Mouse (Mus musculus) embryonic facial prominence, embryonic 13.5 days (tissue): ENCODE results near the gene Pcp2. TPM values are rescaled to one million over a fixed set of nuclear protein-coding genes. Genes with fewer than 3 reads are reported as not detected.

ENCODE experiments used
- ATAC-seq: fragments of 200-750 bp; cut with Nextera tagmentation; 2 replicates; pipeline ENCODE4 v1.8.0; 2017; ENCODE audit warnings: low read depth; ENCODE audit not compliant: insufficient number of reproducible peaks, insufficient read depth, low FRiP score, low TSS enrichment
- H3K27ac ChIP-seq: fragments of 300-500 bp; sonication (generic); 2 replicates; pipeline ENCODE4 v1.5.1; 2015; ENCODE audit warnings: moderate library complexity, mild to moderate bottlenecking, inconsistent platforms
- H3K27me3 ChIP-seq: fragments of 300-500 bp; sonication (generic); 2 replicates; pipeline ENCODE4 v1.6.1; 2015; ENCODE audit warnings: mild to moderate bottlenecking, inconsistent platforms
- H3K36me3 ChIP-seq: fragments of 300-500 bp; sonication (generic); 2 replicates; pipeline ENCODE4 v1.6.1; 2015; ENCODE audit warnings: mild to moderate bottlenecking, inconsistent platforms
- H3K4me1 ChIP-seq: fragments of 300-500 bp; sonication (generic); 2 replicates; pipeline ENCODE4 v1.6.1; 2015; ENCODE audit warnings: inconsistent platforms
- H3K4me2 ChIP-seq: fragments of 300-500 bp; sonication (generic); 2 replicates; pipeline ENCODE4 v1.6.1; 2015; ENCODE audit warnings: moderate library complexity, mild to moderate bottlenecking, inconsistent platforms
- H3K4me3 ChIP-seq: fragments of 300-500 bp; sonication (generic); 2 replicates; pipeline ENCODE4 v1.5.1; 2015; ENCODE audit warnings: mild to moderate bottlenecking, inconsistent platforms
- H3K9ac ChIP-seq: fragments of 300-500 bp; sonication (generic); 2 replicates; pipeline ENCODE4 v1.6.1; 2015; ENCODE audit warnings: mild to moderate bottlenecking, inconsistent platforms
- H3K9me3 ChIP-seq: fragments of 300-500 bp; sonication (generic); 2 replicates; pipeline ENCODE4 v1.6.1; 2016; ENCODE audit warnings: inconsistent platforms
- WGBS: fragments of 180-500 bp; shearing (Covaris S2); methylation state at CpG from one replicate; pipeline ENCODE4 v1.1.7; 2015; ENCODE audit warnings: mixed read lengths; 5-methylcytosine and 5-hydroxymethylcytosine counted together
- polyA plus RNA-seq: library from polyadenylated mRNA; unstranded; fragments of >200 nt; fragmentation: Nextera tagmentation; extraction: Ambion mirVana; gene quantifications from 2 replicates; pipeline ENCODE4 v1.2.1, GENCODE M21; 2015

Gene Pcp2
- 0.56 and 0.72 TPM in 2 replicates for polyA plus RNA-seq

DNA sequence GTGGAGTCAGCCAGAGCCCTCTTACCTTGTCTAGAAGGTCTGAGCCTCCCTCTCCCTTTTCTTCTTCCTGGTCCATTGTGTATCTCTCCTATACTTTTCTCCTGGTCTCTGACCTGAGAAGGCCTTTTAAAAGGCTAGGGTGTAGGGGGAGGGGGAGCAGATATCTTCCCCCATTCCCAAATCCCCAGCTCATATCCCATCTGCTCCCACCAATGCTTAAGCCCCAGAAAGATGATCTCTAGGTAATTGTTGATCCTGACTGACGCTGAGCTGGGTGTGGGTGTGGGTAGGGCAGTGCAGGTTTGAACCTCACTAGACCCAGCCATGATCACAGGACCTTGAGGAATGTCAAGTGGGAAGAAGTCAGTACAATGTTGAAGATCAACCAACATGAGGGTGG is at the start of gene Pcp2:
Gene Pcp2 (minus strand): TSS at position 101 of the 400 bp plus-strand sequence.
- no peaks in the 10 kb centered on the region for H3K36me3 ChIP-seq
- peaks cover 20% of the 10 kb centered on the region for H3K27me3 ChIP-seq
- H3K4me3 ChIP-seq, result no peak within 1 kb of the TSS
- H3K27ac ChIP-seq, result no peak within 1 kb of the TSS
- H3K9ac ChIP-seq, result no peak within 1 kb of the TSS
- WGBS, result 69% methylated on average over 1 of the region's 1 CpGs
- peaks cover 9% of the 10 kb centered on the region for H3K4me1 ChIP-seq
- no peak within 1 kb of the TSS for H3K4me2 ChIP-seq
- no peaks in the 10 kb centered on the region for H3K9me3 ChIP-seq
- no peak for ATAC-seq

DNA sequence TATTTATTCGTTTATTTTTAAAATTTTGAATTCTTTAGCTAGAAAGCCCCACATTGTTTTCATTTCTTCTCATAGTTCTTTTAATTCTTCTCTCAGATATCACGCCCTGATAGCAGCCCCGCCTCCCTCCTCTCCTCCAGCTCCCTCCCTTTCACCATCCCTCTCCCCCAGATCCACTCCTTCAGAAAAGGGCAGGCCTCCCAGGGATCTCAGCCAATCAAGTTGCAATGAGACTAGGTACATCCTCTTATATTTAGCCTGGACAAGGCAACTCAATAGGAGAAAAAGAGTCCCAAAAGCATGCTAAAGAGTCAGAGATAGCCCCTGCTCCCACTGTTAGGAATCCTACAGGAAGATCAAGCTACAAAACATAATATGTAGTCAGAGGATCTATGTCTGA is 49.3 kb upstream of the Pcp2 start:
- Histone ChIP-seq H3K27ac (no peak overlapping the region), H3K4me2 (no peak overlapping the region), H3K4me3 (no peak overlapping the region), H3K9ac (no peak overlapping the region), H3K9me3 (no peaks in the 10 kb centered on the region), H3K27me3 (no peaks in the 10 kb centered on the region), H3K4me1 (peaks cover 16% of the 10 kb centered on the region), H3K36me3 (peaks cover 12% of the 10 kb centered on the region)
- 40% methylated on average over 3 of the region's 3 CpGs for WGBS
- no peak for ATAC-seq

DNA sequence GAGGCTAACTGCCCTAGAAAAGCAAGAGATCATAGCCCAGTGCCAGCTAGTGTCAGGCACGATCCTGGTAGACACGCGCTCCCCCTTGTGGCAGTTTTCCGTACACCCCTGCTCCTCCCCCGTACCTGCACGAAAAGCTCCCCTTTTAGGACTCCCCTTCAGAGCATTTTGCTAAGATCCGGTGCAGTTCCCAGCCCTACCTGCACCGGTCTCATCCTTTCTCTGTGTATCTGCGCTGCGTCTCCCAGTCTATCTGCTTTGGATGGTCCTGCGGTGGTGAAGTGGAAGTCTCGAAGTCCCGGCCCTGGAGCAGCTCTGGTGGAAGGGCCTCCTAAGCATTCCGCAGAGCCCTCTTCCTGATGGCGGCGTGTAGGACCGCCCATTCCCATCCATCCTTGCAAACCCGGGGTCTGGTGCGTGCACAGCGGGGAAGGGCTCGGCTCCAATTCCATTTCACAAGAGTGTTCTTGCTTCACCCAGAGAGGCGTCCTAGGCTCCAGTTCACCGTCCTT is 46.7 kb upstream of the Pcp2 start, which contains the start of gene Fcor:
Gene Fcor (minus strand): TSS at position 383 of the 512 bp plus-strand sequence.
- WGBS, result 0% methylated on average over 23 of the region's 23 CpGs
- H3K27me3 ChIP-seq, result no peaks in the 10 kb centered on the region
- peak within 1 kb of the TSS; percentile 68 for H3K27ac ChIP-seq
- ATAC-seq, result peak; percentile 85
- no peaks in the 10 kb centered on the region for H3K36me3 ChIP-seq
- peak within 1 kb of the TSS; percentile 63 for H3K4me2 ChIP-seq
- peak within 1 kb of the TSS; percentile 72 for H3K9ac ChIP-seq
- H3K4me1 ChIP-seq, result peaks cover 3% of the 10 kb centered on the region; the same call in 1 of the 2 replicates
- H3K4me3 ChIP-seq, result peak within 1 kb of the TSS; percentile 57
- no peaks in the 10 kb centered on the region for H3K9me3 ChIP-seq

DNA sequence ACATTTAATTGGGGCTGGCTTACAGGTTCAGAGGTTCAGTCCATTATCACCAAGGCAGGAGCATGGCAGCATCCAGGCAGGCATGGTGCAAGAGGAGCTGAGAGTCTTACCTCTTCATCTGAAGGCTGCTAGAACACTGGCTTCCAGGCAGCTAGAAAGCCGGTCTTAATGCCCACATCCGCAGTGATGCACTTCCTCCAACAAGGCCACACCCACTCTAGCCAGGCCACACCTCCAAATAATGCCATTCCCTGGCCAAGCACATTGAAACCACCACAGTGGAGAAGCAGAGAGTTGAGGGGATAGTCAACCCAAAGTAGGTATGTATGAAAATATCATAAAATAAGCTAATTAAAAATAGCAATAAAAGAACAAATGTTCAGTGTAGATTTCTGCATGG is 45.0 kb upstream of the Pcp2 start:
- Histone ChIP-seq H3K36me3 (no peaks in the 10 kb centered on the region), H3K9ac (no peak overlapping the region)

DNA sequence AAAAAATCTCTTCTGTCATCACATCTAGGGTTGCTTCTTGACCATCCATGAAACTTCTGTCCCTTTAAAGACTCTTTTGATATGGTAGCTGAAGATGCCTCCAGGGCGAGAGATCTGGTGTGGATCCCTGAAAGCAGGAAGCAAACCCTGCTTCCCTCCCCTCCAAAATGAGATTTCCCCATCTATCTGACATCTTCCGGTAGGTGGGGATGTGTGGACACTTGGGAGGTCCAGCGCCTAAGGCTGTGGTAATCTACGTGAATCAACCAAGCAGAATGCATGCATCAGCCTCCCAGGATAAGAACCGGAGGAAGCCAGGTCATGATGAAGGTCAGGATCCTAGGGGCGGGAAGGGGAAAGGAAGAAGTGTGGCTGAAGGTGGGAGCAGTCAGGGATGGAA is 40.2 kb upstream of the Pcp2 start, which contains the start of gene Mcemp1:
Gene Mcemp1 (plus strand): TSS at position 248 of the 400 bp plus-strand sequence.
- no peak for ATAC-seq
- 49% methylated on average over 6 of the region's 6 CpGs for WGBS
- H3K27ac ChIP-seq, result no peak within 1 kb of the TSS
- H3K27me3 ChIP-seq, result no peaks in the 10 kb centered on the region
- H3K4me3 ChIP-seq, result no peak within 1 kb of the TSS
- H3K4me1 ChIP-seq, result no peaks in the 10 kb centered on the region
- no peak within 1 kb of the TSS for H3K9ac ChIP-seq
- no peak within 1 kb of the TSS for H3K4me2 ChIP-seq
- H3K9me3 ChIP-seq, result no peaks in the 10 kb centered on the region
- no peaks in the 10 kb centered on the region for H3K36me3 ChIP-seq

More for the DNA sequence above, 45.0 kb upstream of the Pcp2 start:
- Histone ChIP-seq H3K27ac (no peak overlapping the region), H3K4me1 (peaks cover 3% of the 10 kb centered on the region; the same call in 1 of the 2 replicates), H3K27me3 (no peaks in the 10 kb centered on the region), H3K4me2 (no peak overlapping the region), H3K4me3 (no peak overlapping the region), H3K9me3 (no peaks in the 10 kb centered on the region)
- ATAC-seq, result no peak
- WGBS, result 80% methylated on average over 2 of the region's 2 CpGs

DNA sequence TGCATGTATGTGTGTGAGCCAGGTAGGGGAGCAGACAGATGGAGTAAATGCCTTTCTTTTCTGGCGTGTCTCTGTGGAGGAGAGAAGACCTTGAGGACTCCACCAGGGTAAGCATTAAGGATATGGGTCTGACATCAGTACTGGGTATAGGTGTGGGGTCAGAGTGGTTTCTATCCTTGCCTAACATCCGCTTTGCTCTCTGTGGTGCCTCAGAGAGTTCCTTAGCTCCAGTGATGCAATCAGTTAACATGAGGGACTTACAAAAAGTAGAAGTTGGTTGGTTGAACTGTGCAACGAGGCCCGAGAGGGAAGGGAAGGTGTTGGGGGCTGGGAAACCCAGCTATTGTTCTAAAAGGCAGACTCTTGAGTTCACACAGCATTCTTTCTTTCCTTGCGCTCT is 39.1 kb upstream of the Pcp2 start:
- 64% methylated on average over 5 of the region's 5 CpGs for WGBS
- no peak overlapping the region for H3K4me3 ChIP-seq

DNA sequence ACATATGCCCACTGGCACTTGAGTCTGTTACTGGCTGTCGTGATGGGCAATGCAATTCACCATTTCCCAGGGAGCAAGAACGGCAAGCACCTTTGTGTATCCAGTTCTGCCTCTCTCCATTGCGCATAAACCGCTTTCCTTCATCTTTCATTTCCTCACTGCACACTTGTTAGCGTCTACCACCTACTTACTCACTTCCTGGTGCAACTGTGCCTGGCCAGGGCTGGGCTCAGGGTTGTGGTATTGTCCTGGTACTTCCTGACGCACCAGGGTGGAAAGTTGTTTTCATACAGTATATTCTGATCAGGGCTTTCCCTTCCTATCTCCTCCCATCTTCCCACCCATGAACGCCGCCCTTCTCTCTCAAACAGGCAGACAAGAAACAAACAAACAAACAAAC is 35.5 kb upstream of the Pcp2 start:
- ATAC-seq, result no peak
- Histone ChIP-seq H3K4me1 (peaks cover 5% of the 10 kb centered on the region; the same call in 1 of the 2 replicates), H3K36me3 (no peaks in the 10 kb centered on the region), H3K9ac (no peak overlapping the region), H3K4me3 (no peak overlapping the region), H3K4me2 (no peak overlapping the region), H3K27me3 (no peaks in the 10 kb centered on the region), H3K27ac (no peak overlapping the region), H3K9me3 (no peaks in the 10 kb centered on the region)
- WGBS, result 79% methylated on average over 8 of the region's 8 CpGs

More for the DNA sequence above, 39.1 kb upstream of the Pcp2 start:
- Histone ChIP-seq H3K9ac (no peak overlapping the region), H3K4me2 (no peak overlapping the region), H3K36me3 (no peaks in the 10 kb centered on the region), H3K9me3 (no peaks in the 10 kb centered on the region), H3K4me1 (no peaks in the 10 kb centered on the region), H3K27ac (no peak overlapping the region), H3K27me3 (no peaks in the 10 kb centered on the region)
- no peak for ATAC-seq

DNA sequence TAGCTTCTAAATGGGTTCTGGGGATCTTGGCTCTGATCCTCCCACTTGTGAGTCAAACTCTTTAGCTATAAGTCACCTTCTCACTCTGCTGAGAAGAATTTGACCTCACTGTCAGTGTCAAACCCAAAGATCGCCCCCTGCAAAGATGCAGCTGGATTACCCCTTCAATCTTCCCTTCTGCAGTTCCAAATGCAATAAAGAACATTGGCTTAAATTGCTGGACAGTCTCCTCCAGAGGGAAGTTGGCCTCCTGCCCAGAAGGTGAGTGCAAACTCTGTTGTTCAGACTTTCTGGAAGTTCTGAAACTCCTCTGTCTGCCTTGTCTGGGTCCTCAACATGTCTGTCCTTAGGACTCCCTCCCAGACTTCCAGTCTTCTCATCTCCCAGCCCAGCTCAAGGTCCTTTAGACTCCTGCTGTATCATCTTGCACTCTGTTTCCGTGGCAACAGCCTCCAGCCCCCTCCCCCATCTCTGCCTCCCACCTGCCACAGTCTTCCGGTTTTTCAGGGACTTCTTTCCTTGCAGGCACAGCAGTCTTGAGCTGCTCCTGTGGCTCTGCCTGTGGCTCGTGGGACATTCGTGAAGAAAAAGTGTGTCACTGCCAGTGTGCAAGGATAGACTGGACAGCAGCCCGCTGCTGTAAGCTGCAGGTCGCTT is 31.5 kb upstream of the Pcp2 start:
- Histone ChIP-seq H3K27ac (no peak overlapping the region), H3K9me3 (no peaks in the 10 kb centered on the region), H3K9ac (no peak overlapping the region), H3K36me3 (no peaks in the 10 kb centered on the region), H3K4me3 (no peak overlapping the region), H3K4me2 (no peak overlapping the region), H3K27me3 (no peaks in the 10 kb centered on the region), H3K4me1 (peaks cover 5% of the 10 kb centered on the region; the same call in 1 of the 2 replicates)
- WGBS, result 16% methylated on average over 7 of the region's 7 CpGs
- ATAC-seq, result 0 out of 2 replicates have a peak, but pooled peaks have one; percentile 29

DNA sequence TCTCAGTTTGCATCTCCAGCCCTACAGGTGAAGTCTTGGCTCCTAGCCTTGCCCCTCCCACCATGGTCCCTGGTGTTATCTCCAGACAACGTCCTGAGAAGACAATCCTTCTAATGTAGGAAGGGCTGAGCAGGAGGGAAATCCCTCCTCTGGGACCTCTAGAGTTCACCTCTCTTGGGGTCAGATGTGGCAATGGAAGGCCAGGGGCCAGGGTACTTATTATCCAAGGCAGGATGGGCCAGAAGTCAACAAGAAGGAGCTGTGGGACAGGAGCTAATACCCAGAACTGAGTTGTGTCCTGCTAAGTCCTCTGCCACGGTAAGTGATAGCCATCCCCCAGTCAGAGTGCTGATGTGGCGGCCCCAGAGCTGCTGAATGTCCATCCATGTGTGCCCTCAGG is 30.2 kb upstream of the Pcp2 start, which contains the start of gene Retn:
Gene Retn (plus strand): TSS at position 245 of the 400 bp plus-strand sequence.
- Histone ChIP-seq H3K36me3 (no peaks in the 10 kb centered on the region), H3K4me3 (no peak within 1 kb of the TSS), H3K4me2 (no peak within 1 kb of the TSS), H3K9ac (no peak within 1 kb of the TSS), H3K27me3 (no peaks in the 10 kb centered on the region), H3K9me3 (no peaks in the 10 kb centered on the region), H3K4me1 (peaks cover 5% of the 10 kb centered on the region; the same call in 1 of the 2 replicates), H3K27ac (no peak within 1 kb of the TSS)
- no peak for ATAC-seq
- 72% methylated on average over 3 of the region's 3 CpGs for WGBS

DNA sequence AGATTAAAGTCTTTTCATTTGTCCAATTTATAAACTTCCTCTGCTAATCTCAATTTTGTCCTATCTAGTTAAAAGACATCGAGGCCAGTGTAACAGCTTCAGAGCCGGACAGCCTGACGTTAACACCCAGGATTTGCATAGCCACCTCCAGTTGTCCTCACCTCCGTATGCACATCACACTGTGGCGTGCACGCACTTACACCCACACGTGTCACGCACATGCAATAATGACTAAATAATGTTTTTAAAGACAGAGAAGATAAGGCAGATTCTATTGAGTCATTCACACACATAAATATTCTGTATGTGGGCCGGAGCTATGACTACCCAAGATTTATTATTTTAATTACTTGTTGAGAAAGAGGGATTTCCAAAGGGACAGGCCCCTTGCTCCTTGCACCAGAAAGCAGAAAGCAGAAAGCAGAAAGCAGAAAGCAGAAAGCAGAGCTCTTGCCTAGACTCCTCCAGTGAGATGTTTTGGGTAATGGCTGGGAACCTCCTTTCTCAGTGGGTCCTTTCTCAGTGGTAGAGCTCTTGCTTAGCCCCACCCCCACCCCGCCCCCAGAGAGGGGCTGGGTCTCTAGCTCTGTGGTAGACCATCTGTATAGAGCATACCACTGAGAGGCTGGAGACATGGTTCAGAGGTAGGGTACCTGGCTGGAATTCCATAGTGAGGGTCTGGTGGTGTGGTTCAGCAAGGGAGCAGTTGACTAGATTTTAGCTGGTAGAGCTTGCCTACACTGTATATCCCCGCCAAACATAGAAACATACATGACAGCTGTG is 29.6 kb upstream of the Pcp2 start:
- no peak overlapping the region for H3K4me2 ChIP-seq
- H3K27ac ChIP-seq, result no peak overlapping the region
- WGBS, result 76% methylated on average over 11 of the region's 11 CpGs
- no peaks in the 10 kb centered on the region for H3K36me3 ChIP-seq
- H3K9ac ChIP-seq, result no peak overlapping the region
- H3K4me3 ChIP-seq, result no peak overlapping the region
- H3K4me1 ChIP-seq, result peaks cover 5% of the 10 kb centered on the region; the same call in 1 of the 2 replicates
- no peaks in the 10 kb centered on the region for H3K27me3 ChIP-seq
- no peaks in the 10 kb centered on the region for H3K9me3 ChIP-seq
- no peak for ATAC-seq

DNA sequence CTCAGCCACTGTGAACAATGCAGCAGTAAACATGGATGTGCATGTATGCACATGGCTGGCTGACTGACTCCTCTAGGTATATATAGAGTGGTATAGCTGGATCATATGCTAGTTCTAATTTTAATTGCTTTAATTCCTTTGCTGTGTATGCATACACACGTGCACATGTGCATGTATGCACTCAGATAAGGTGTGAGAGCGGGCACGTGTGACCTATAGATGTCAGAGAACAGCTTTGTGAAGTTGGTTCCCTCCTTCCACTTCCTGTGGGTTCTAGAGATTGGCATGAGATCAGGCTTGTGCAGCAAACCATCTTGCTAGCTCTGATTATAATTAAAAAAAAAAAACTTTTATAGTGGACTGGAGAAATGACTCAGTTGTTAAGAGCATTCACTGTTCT is 27.5 kb upstream of the Pcp2 start:
- H3K9me3 ChIP-seq, result no peaks in the 10 kb centered on the region

More for the DNA sequence above, 27.5 kb upstream of the Pcp2 start:
- Histone ChIP-seq H3K4me1 (peaks cover 5% of the 10 kb centered on the region; the same call in 1 of the 2 replicates), H3K9ac (no peak overlapping the region), H3K4me2 (no peak overlapping the region), H3K4me3 (no peak overlapping the region), H3K27ac (no peak overlapping the region), H3K27me3 (no peaks in the 10 kb centered on the region), H3K36me3 (no peaks in the 10 kb centered on the region)
- no peak for ATAC-seq
- WGBS, result 69% methylated on average over 3 of the region's 3 CpGs
